Mouse (Mus musculus): ENCODE measurements around the gene Olfr285.
A peak's percentile ranks its signal among the peaks of the same experiment; 100 is the strongest.

Olfr285 gene

GRCm38 (mm10) chr15:98317177-98317724 lies at the start of gene Olfr285:
Gene Olfr285 (minus strand): TSS chr15:98317353.
- DNase-seq = no peak

GRCm38 (mm10) chr15:98340887-98341286 lies 23.7 kb upstream of the Olfr285 start, which contains the start of gene Olfr284:
Gene Olfr284 (minus strand): TSS chr15:98340987.
- no peak for DNase-seq

- DNase-seq = no peak
These were observed 1.4 kb downstream of the Olfr285 start for GRCm38 (mm10) chr15:98315703-98316102.

GRCm38 (mm10) chr15:98295628-98296551 lies 21.3 kb downstream of the Olfr285 start, which contains the start of gene Zfp641:
Gene Zfp641 (minus strand): TSS chr15:98296161.
- peak; percentile 65 to 68 for DNase-seq

GRCm38 (mm10) chr15:98293651-98294050 lies 23.5 kb downstream of the Olfr285 start:
- DNase-seq = no peak

- peak in 1 of 2 experiments; percentile 20 for DNase-seq
These were observed 28.6 kb downstream of the Olfr285 start for GRCm38 (mm10) chr15:98288566-98288965.

GRCm38 (mm10) chr15:98286418-98286817 lies 30.7 kb downstream of the Olfr285 start:
- no peak for DNase-seq
